Mouse (Mus musculus): ENCODE results near the gene Samd5.

Samd5 gene

GRCm38 (mm10) chr10:9652946-9653345 is 22.1 kb downstream of the Samd5 start:
- in situ Hi-C loops (cut with MboI; ENCODE audit: unreplicated experiment in 2 of 2) = no loop called here

GRCm38 (mm10) chr10:9650050-9650825 is 24.8 kb downstream of the Samd5 start:
- in situ Hi-C loops (cut with MboI; ENCODE audit: unreplicated experiment in 2 of 2) = no loop called here

- in situ Hi-C loops (cut with MboI; ENCODE audit: unreplicated experiment in 2 of 2) = no loop called here
Observed at GRCm38 (mm10) chr10:9648464-9648863, 26.5 kb downstream of the Samd5 start.

- in situ Hi-C loops (cut with MboI; ENCODE audit: unreplicated experiment in 2 of 2) = no loop called here
Observed at GRCm38 (mm10) chr10:9647741-9648140, 27.3 kb downstream of the Samd5 start.

- in situ Hi-C loops (cut with MboI; ENCODE audit: unreplicated experiment in 2 of 2) = no loop called here
Observed at GRCm38 (mm10) chr10:9646391-9646790, 28.6 kb downstream of the Samd5 start.

GRCm38 (mm10) chr10:9643531-9643930 is 31.5 kb downstream of the Samd5 start:
- in situ Hi-C loops (cut with MboI; ENCODE audit: unreplicated experiment in 2 of 2) = no loop called here

GRCm38 (mm10) chr10:9642077-9642476 is 32.9 kb downstream of the Samd5 start:
- in situ Hi-C loops (cut with MboI; ENCODE audit: unreplicated experiment in 2 of 2) = no loop called here

- in situ Hi-C loops (cut with MboI; ENCODE audit: unreplicated experiment in 2 of 2) = no loop called here
Observed at GRCm38 (mm10) chr10:9640678-9641077, 34.3 kb downstream of the Samd5 start.

- in situ Hi-C loops (cut with MboI; ENCODE audit: unreplicated experiment in 2 of 2) = no loop called here
Observed at GRCm38 (mm10) chr10:9640056-9640455, 35.0 kb downstream of the Samd5 start.

GRCm38 (mm10) chr10:9625356-9625755 is 49.7 kb downstream of the Samd5 start:
- in situ Hi-C loops (cut with MboI; ENCODE audit: unreplicated experiment in 2 of 2) = no loop called here

GRCm38 (mm10) chr10:9621926-9622688 is 52.9 kb downstream of the Samd5 start:
- in situ Hi-C loops (cut with MboI; ENCODE audit: unreplicated experiment in 2 of 2) = no loop called here

- in situ Hi-C loops (cut with MboI; ENCODE audit: unreplicated experiment in 2 of 2) = no loop called here
Observed at GRCm38 (mm10) chr10:9621055-9621454, 54.0 kb downstream of the Samd5 start.

- in situ Hi-C loops (cut with MboI; ENCODE audit: unreplicated experiment in 2 of 2) = no loop called here
Observed at GRCm38 (mm10) chr10:9615009-9615408, 60.0 kb downstream of the Samd5 start.

GRCm38 (mm10) chr10:9608854-9609253 is 66.2 kb downstream of the Samd5 start:
- in situ Hi-C loops (cut with MboI; ENCODE audit: unreplicated experiment in 2 of 2) = no loop called here

GRCm38 (mm10) chr10:9607155-9607554 is 67.9 kb downstream of the Samd5 start:
- in situ Hi-C loops (cut with MboI; ENCODE audit: unreplicated experiment in 2 of 2) = no loop called here

GRCm38 (mm10) chr10:9605635-9606034 is 69.4 kb downstream of the Samd5 start:
- in situ Hi-C loops (cut with MboI; ENCODE audit: unreplicated experiment in 2 of 2) = no loop called here

GRCm38 (mm10) chr10:9603290-9603689 is 71.7 kb downstream of the Samd5 start:
- in situ Hi-C loops (cut with MboI; ENCODE audit: unreplicated experiment in 2 of 2) = no loop called here

GRCm38 (mm10) chr10:9602845-9603244 is 72.2 kb downstream of the Samd5 start:
- in situ Hi-C loops (cut with MboI; ENCODE audit: unreplicated experiment in 2 of 2) = no loop called here

- in situ Hi-C loops (cut with MboI; ENCODE audit: unreplicated experiment in 2 of 2) = no loop called here
Observed at GRCm38 (mm10) chr10:9602389-9602788, 72.6 kb downstream of the Samd5 start.

GRCm38 (mm10) chr10:9596228-9596627 is 78.8 kb downstream of the Samd5 start:
- in situ Hi-C loops (cut with MboI; ENCODE audit: unreplicated experiment in 2 of 2) = no loop called here

GRCm38 (mm10) chr10:9594666-9595065 is 80.3 kb downstream of the Samd5 start:
- in situ Hi-C loops (cut with MboI; ENCODE audit: unreplicated experiment in 2 of 2) = no loop called here

GRCm38 (mm10) chr10:9590606-9591005 is 84.4 kb downstream of the Samd5 start:
- in situ Hi-C loops (cut with MboI; ENCODE audit: unreplicated experiment in 2 of 2) = no loop called here

Measured in v-Abl transformed pro-B cells (cell line).